Mouse (Mus musculus) ES-Bruce4 (cell line): ENCODE results near the gene Mrps7.

Experiments
- CTCF ChIP-seq: IDR thresholded peaks from one replicate; pipeline ENCODE4 v1.8.1; 2011; ENCODE audit warnings: low read depth, low read length
- EP300 ChIP-seq: IDR thresholded peaks from 2 replicates; pipeline ENCODE4 v1.6.1; 2011; ENCODE audit warnings: low read depth, low read length; ENCODE audit not compliant: insufficient read depth
- POLR2A ChIP-seq: IDR thresholded peaks from one replicate; pipeline ENCODE4 v1.8.1; 2011; ENCODE audit warnings: low read length; ENCODE audit not compliant: insufficient read depth

DNA sequence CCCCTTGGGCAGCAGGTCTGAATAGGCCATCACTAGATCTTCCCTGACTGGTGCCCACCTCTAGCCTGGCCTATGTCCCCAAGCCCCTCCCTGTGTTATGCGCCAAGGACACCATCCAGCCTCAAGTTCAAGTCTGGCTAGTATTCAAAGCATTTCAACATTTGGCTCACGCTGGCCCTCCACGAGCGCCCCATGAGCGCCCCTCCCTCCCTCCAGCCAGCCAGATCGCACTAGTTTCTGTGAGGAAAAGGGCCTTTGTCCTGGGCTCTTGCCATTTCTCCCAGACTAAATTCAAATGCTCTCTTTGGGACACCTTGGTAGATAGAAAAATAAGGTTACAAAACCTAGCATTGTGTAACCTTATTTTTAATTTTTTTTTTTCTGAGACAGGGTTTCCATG, 12.2 kb downstream of the Mrps7 start:
- TF ChIP-seq CTCF = no peak
- 0 out of 2 replicates have a peak, but pooled peaks have one; percentile 16 for TF ChIP-seq EP300
- TF ChIP-seq POLR2A = no peak
